Mouse (Mus musculus) liver, embryonic 13.5 days (tissue): Measurements from ENCODE around the gene Prpf40b. TPM values are rescaled to one million over a fixed set of nuclear protein-coding genes. Genes with fewer than 3 reads are reported as not detected.
"Not testable (repeated sequence)": the region's sequence is repeated elsewhere in the genome, so short reads cannot be mapped to it uniquely, and the experiment has no call there.

Experiments
- ATAC-seq: fragments of 200-750 bp; cut with Nextera tagmentation; 2 replicates; pipeline ENCODE4 v1.8.0; 2017; ENCODE audit warnings: low read depth, mild to moderate bottlenecking, moderate number of reproducible peaks, moderate library complexity
- DNase-seq: peaks from one replicate; pipeline ENCODE4 v3.0.0; 2022
- H3K27ac ChIP-seq: fragments of 300-500 bp; sonication (generic); 2 replicates; pipeline ENCODE4 v1.5.1; 2015; ENCODE audit warnings: moderate library complexity, mild to moderate bottlenecking, inconsistent platforms
- H3K27me3 ChIP-seq: fragments of 300-500 bp; sonication (generic); 2 replicates; pipeline ENCODE4 v1.6.1; 2015; ENCODE audit warnings: mild to moderate bottlenecking, inconsistent platforms
- H3K36me3 ChIP-seq: fragments of 300-500 bp; sonication (generic); 2 replicates; pipeline ENCODE4 v1.6.1; 2015; ENCODE audit warnings: mild to moderate bottlenecking, inconsistent platforms
- H3K4me1 ChIP-seq: fragments of 300-500 bp; sonication (generic); replicated peaks from 2 replicates; pipeline ENCODE4 v1.6.1; 2015; ENCODE audit warnings: inconsistent platforms
- H3K4me2 ChIP-seq: fragments of 300-500 bp; sonication (generic); 2 replicates; pipeline ENCODE4 v1.6.1; 2015; ENCODE audit warnings: inconsistent platforms, mild to moderate bottlenecking, moderate library complexity
- H3K4me3 ChIP-seq: fragments of 300-500 bp; sonication (generic); replicated peaks from 2 replicates; pipeline ENCODE4 v1.5.1; 2015; ENCODE audit warnings: mild to moderate bottlenecking, inconsistent platforms
- H3K9ac ChIP-seq: fragments of 300-500 bp; sonication (generic); 2 replicates; pipeline ENCODE4 v1.6.1; 2015; ENCODE audit warnings: mild to moderate bottlenecking, inconsistent platforms
- H3K9me3 ChIP-seq: fragments of 300-500 bp; sonication (generic); replicated peaks from 2 replicates; pipeline ENCODE4 v1.6.1; 2016; ENCODE audit warnings: inconsistent platforms
- WGBS: fragments of 180-500 bp; shearing (Covaris S2); methylation state at CpG from one replicate; pipeline ENCODE4 v1.1.7; 2015; ENCODE audit not compliant: insufficient replicate concordance; 5-methylcytosine and 5-hydroxymethylcytosine counted together
- polyA plus RNA-seq: library from polyadenylated mRNA; unstranded; fragments of >200 nt; fragmentation: Nextera tagmentation; extraction: Ambion mirVana; gene quantifications from 2 replicates; pipeline ENCODE4 v1.2.1, GENCODE M21; 2015

Gene Prpf40b
- polyA plus RNA-seq = 8.2 and 8.9 TPM in 2 replicates

GRCm38 (mm10) chr15:99294813-99295374 is at the start of gene Prpf40b:
TSS of gene Prpf40b (plus strand) at chr15:99295087.
- Histone ChIP-seq H3K4me1 (peaks cover 31% of the 10 kb centered on the region), H3K9me3 (no peaks in the 10 kb centered on the region), H3K27me3 (peaks cover 8% of the 10 kb centered on the region), H3K36me3 (no peaks in the 10 kb centered on the region), H3K9ac (peak within 1 kb of the TSS; percentile 73), H3K4me3 (peak within 1 kb of the TSS; percentile 69), H3K27ac (peak within 1 kb of the TSS; percentile 47), H3K4me2 (peak within 1 kb of the TSS; percentile 84)
- WGBS = under 1% methylated on average over 60 of the region's 64 CpGs
- ATAC-seq (peak; percentile 94), DNase-seq (peak; percentile 77)

GRCm38 (mm10) chr15:99246736-99247135 is 48.2 kb upstream of the Prpf40b start:
- not testable (repeated sequence) for H3K4me1 ChIP-seq, H3K4me2 ChIP-seq, H3K9ac ChIP-seq, H3K27me3 ChIP-seq, H3K4me3 ChIP-seq, H3K9me3 ChIP-seq, DNase-seq, H3K27ac ChIP-seq, ATAC-seq
- H3K36me3 ChIP-seq = peaks cover 77% of the 10 kb centered on the region
- 82% methylated on average over 6 of the region's 6 CpGs for WGBS

- peaks cover 57% of the 10 kb centered on the region for H3K36me3 ChIP-seq
- peaks cover 20% of the 10 kb centered on the region for H3K4me1 ChIP-seq
- H3K27ac ChIP-seq = no peak overlapping the region
- H3K4me3 ChIP-seq = no peak overlapping the region
- no peaks in the 10 kb centered on the region for H3K9me3 ChIP-seq
- no peaks in the 10 kb centered on the region for H3K27me3 ChIP-seq
- no peak for ATAC-seq
- no peak for DNase-seq
- H3K4me2 ChIP-seq = no peak overlapping the region
- H3K9ac ChIP-seq = no peak overlapping the region
- 83% methylated on average over 9 of the region's 9 CpGs for WGBS
These were observed 45.9 kb upstream of the Prpf40b start for GRCm38 (mm10) chr15:99248972-99249371.

GRCm38 (mm10) chr15:99249938-99250337 is 44.9 kb upstream of the Prpf40b start:
- no peak overlapping the region for H3K4me3 ChIP-seq
- H3K27me3 ChIP-seq = no peaks in the 10 kb centered on the region
- peaks cover 47% of the 10 kb centered on the region for H3K36me3 ChIP-seq
- DNase-seq (no peak), ATAC-seq (no peak)
- no peaks in the 10 kb centered on the region for H3K9me3 ChIP-seq
- no peak overlapping the region for H3K9ac ChIP-seq
- WGBS = 83% methylated on average over 11 of the region's 11 CpGs
- H3K27ac ChIP-seq = no peak overlapping the region
- H3K4me2 ChIP-seq = peak overlapping the region; percentile 92; the same call in 1 of the 2 replicates
- H3K4me1 ChIP-seq = peaks cover 28% of the 10 kb centered on the region

GRCm38 (mm10) chr15:99251111-99251510 is 43.8 kb upstream of the Prpf40b start:
- H3K27me3 ChIP-seq, H3K27ac ChIP-seq, H3K9me3 ChIP-seq: not testable (repeated sequence)
- Histone ChIP-seq H3K36me3 (peaks cover 36% of the 10 kb centered on the region), H3K4me2 (peak overlapping the region; percentile 92), H3K9ac (peak overlapping the region; percentile 68), H3K4me3 (peak overlapping the region; percentile 65), H3K4me1 (peaks cover 28% of the 10 kb centered on the region)
- under 1% methylated on average over 14 of the region's 15 CpGs for WGBS
- ATAC-seq = peak; percentile 24
- peak; percentile 24 for DNase-seq

GRCm38 (mm10) chr15:99251626-99252380 is 43.1 kb upstream of the Prpf40b start, which contains the start of gene Mcrs1:
TSS of gene Mcrs1 (minus strand) at chr15:99251961.
- peak within 1 kb of the TSS; percentile 72 for H3K9ac ChIP-seq
- H3K4me3 ChIP-seq = peak within 1 kb of the TSS; percentile 65
- ATAC-seq (peak; percentile 87), DNase-seq (peak; percentile 93)
- H3K27me3 ChIP-seq = no peaks in the 10 kb centered on the region
- no peaks in the 10 kb centered on the region for H3K9me3 ChIP-seq
- under 1% methylated on average over 52 of the region's 52 CpGs for WGBS
- peaks cover 29% of the 10 kb centered on the region for H3K36me3 ChIP-seq
- H3K4me1 ChIP-seq = peaks cover 28% of the 10 kb centered on the region
- H3K27ac ChIP-seq = peak within 1 kb of the TSS; percentile 92
- peak within 1 kb of the TSS; percentile 92 for H3K4me2 ChIP-seq

GRCm38 (mm10) chr15:99252381-99253174 is 42.3 kb upstream of the Prpf40b start:
- H3K4me2 ChIP-seq = peak overlapping the region; percentile 92
- WGBS = 4% methylated on average over 22 of the region's 22 CpGs

GRCm38 (mm10) chr15:99253175-99253479 is 41.8 kb upstream of the Prpf40b start:
- DNase-seq, H3K9me3 ChIP-seq, ATAC-seq, H3K27me3 ChIP-seq, H3K27ac ChIP-seq, H3K9ac ChIP-seq: not testable (repeated sequence)
- peak overlapping the region; percentile 65; the same call in 1 of the 2 replicates for H3K4me3 ChIP-seq
- peaks cover 28% of the 10 kb centered on the region for H3K4me1 ChIP-seq
- WGBS = 47% methylated on average over 2 of the region's 2 CpGs
- peak overlapping the region; percentile 92 for H3K4me2 ChIP-seq
- H3K36me3 ChIP-seq = peaks cover 15% of the 10 kb centered on the region; the same call in 1 of the 2 replicates

More at GRCm38 (mm10) chr15:99252381-99253174, 42.3 kb upstream of the Prpf40b start:
- Histone ChIP-seq H3K9ac (peak overlapping the region; percentile 72), H3K36me3 (peaks cover 21% of the 10 kb centered on the region), H3K27me3 (no peaks in the 10 kb centered on the region), H3K4me3 (peak overlapping the region; percentile 65), H3K9me3 (no peaks in the 10 kb centered on the region), H3K27ac (peak overlapping the region; percentile 92), H3K4me1 (peaks cover 28% of the 10 kb centered on the region)
- ATAC-seq (peak; percentile 13; the same call in 1 of the 2 replicates), DNase-seq (no peak)

GRCm38 (mm10) chr15:99253772-99254171 is 41.1 kb upstream of the Prpf40b start:
- H3K9me3 ChIP-seq = no peaks in the 10 kb centered on the region
- no peak overlapping the region for H3K4me2 ChIP-seq
- H3K4me3 ChIP-seq = no peak overlapping the region
- ATAC-seq (no peak), DNase-seq (no peak)
- peaks cover 28% of the 10 kb centered on the region for H3K4me1 ChIP-seq
- no peak overlapping the region for H3K9ac ChIP-seq
- 74% methylated on average over 6 of the region's 6 CpGs for WGBS
- no peaks in the 10 kb centered on the region for H3K27me3 ChIP-seq
- H3K36me3 ChIP-seq = peaks cover 10% of the 10 kb centered on the region; the same call in 1 of the 2 replicates
- H3K27ac ChIP-seq = no peak overlapping the region

GRCm38 (mm10) chr15:99254477-99255005 is 40.3 kb upstream of the Prpf40b start:
- H3K9ac ChIP-seq = no peak overlapping the region
- no peak overlapping the region for H3K27ac ChIP-seq
- H3K4me3 ChIP-seq = no peak overlapping the region
- DNase-seq = no peak
- H3K27me3 ChIP-seq = no peaks in the 10 kb centered on the region
- H3K4me2 ChIP-seq = no peak overlapping the region
- peaks cover 4% of the 10 kb centered on the region; the same call in 1 of the 2 replicates for H3K36me3 ChIP-seq
- H3K9me3 ChIP-seq = no peaks in the 10 kb centered on the region
- H3K4me1 ChIP-seq = peaks cover 33% of the 10 kb centered on the region
- 67% methylated on average over 2 of the region's 2 CpGs for WGBS
- ATAC-seq = no peak

- Histone ChIP-seq H3K9me3 (no peaks in the 10 kb centered on the region), H3K4me1 (peaks cover 37% of the 10 kb centered on the region), H3K27me3 (no peaks in the 10 kb centered on the region), H3K4me2 (no peak overlapping the region), H3K27ac (no peak overlapping the region), H3K4me3 (no peak overlapping the region), H3K9ac (no peak overlapping the region), H3K36me3 (no peaks in the 10 kb centered on the region)
- 75% methylated on average over 6 of the region's 6 CpGs for WGBS
- DNase-seq (no peak), ATAC-seq (no peak)
These were observed 39.6 kb upstream of the Prpf40b start for GRCm38 (mm10) chr15:99255241-99255749.
